Mouse (Mus musculus): ENCODE measurements around the gene Pygb.

GRCm38 (mm10) chr2:150766083-150766862 is 20.3 kb upstream of the Pygb start:
- TF ChIP-seq CTCF (conservative IDR thresholded peaks at IDR 0.05 in 1 of 2, IDR thresholded peaks at IDR 0.05 in 1 of 2; ENCODE audit: low read depth in 2 of 2, low read length in 2 of 2), result no peak
- TF ChIP-seq MAZ (IDR thresholded peaks at IDR 0.05; ENCODE audit: low read depth, low read length), result no peak
- no peak for TF ChIP-seq HCFC1 (IDR thresholded peaks at IDR 0.05; ENCODE audit: low read depth, low read length)
- TF ChIP-seq TCF12 (IDR thresholded peaks at IDR 0.05; ENCODE audit: low read depth, low read length), result no peak
- no peak for TF ChIP-seq POLR2A (IDR thresholded peaks at IDR 0.05; ENCODE audit: low read depth, low read length)
- no peak for TF ChIP-seq MEF2A (IDR thresholded peaks at IDR 0.05; ENCODE audit: borderline replicate concordance, low read depth, low read length)
